Mouse (Mus musculus): Measurements from ENCODE around the gene Gpr12. TPM values are rescaled to one million over a fixed set of nuclear protein-coding genes. Genes with fewer than 3 reads are reported as not detected.
"Not testable (repeated sequence)": the region's sequence is repeated elsewhere in the genome, so short reads cannot be mapped to it uniquely, and the experiment has no call there.

Gene Gpr12
- total RNA-seq (2021) (not detected), polyA plus RNA-seq (2012; rRNA removed) (not detected in 2 replicates)
- long read RNA-seq: 0 reads

DNA sequence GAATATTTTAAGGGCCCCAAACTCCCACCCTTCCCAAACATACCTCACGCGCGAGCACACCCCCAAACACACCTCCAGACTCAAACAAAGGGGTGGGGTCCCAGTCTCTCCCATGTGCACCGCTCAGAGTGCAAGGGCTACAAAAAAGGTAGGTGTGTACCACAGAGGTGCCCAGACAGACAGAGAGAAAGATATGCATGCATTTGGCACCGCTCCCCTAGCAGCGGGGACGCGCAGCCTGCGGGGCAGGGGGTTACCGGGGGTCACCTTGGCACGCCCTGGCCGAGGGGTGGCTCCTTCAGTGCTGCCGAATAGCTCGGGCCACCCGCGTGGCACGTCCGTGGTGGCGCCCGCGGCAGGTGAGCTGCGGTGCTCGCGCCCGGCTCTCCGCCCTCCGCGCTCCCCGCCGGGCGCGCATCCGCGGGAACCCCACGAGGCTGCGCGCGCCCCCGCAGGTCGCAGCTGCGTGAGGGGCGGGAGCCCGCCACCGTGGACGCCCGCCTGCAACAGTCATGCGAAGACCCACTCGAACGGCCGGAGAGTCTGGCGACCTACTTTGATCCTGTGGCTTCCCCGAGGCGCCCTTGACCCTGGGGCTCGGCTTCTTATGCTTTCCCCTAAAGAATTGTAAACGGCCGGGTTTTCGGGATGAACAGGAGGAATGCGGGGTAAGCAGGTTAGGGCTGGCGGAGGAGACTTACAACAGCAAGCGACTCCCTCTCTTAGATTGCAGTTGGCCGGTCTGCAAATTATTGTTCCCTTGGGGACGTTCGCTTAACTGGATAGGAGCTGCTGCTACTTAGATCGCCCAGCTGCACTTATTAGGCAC is at the start of gene Gpr12:
Gpr12 (minus strand) TSS at position 762 of the 829 bp plus-strand sequence.
- DNase-seq: peak; percentile 10

GRCm38 (mm10) chr5:146631602-146632001 is 46.6 kb upstream of the Gpr12 start:
- DNase-seq: no peak

- no peak for DNase-seq
Observed at GRCm38 (mm10) chr5:146630961-146631360, 45.9 kb upstream of the Gpr12 start.

DNA sequence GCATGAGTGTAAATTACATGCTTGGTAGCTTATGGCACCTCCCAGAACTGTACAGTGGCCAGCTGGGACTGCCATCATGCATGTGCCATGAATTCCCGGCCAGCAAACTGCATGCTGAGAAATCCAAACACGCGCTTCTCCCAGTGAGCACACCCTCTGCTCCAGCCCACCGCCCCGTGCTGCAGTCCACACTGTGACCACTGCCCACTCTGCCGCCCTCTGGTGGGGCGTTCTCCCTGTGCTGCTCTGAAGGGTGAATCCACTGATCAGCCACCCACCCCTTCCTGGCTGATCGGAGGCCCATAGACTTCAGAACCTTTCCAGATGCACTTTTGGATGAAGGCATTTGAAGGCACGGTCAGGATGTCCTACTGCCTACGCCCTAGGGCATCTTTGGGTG is 44.6 kb upstream of the Gpr12 start:
- peak; percentile 6 for DNase-seq

- peak; percentile 33 for DNase-seq
Observed at GRCm38 (mm10) chr5:146628804-146629203, 43.8 kb upstream of the Gpr12 start.

GRCm38 (mm10) chr5:146627901-146628300 is 42.9 kb upstream of the Gpr12 start:
- DNase-seq: no peak

DNA sequence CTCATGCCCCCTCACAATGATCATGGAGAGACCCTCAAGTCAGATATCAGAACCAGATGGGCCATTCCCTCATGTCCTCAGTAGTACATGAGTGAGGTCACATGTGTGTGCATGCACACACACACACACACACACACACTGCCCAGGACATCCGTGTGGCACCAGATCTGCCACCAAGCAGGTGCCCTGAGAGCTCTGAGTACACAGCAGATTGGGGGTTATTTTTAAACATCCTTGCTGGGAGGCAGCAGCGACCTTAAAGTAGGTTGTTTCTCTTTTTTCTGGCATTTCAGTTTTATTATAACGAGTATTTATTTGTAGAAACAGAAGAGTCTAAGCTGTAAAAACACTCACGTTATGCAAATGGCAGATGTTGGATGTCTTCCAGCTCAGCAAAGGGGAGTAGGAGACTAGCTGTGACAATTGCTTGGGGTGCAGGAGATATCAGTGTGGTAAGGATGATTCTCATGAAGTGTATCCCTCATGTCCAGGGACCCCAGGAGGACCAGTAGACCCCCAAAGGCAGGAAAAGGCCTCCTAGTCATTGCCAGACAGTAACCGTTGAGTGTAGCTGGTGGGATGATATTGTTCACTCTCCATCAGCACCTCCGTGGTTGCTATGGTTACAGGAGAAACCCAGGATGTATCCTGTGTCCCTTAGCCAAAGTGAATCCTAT is 40.7 kb upstream of the Gpr12 start:
- DNase-seq: no peak

DNA sequence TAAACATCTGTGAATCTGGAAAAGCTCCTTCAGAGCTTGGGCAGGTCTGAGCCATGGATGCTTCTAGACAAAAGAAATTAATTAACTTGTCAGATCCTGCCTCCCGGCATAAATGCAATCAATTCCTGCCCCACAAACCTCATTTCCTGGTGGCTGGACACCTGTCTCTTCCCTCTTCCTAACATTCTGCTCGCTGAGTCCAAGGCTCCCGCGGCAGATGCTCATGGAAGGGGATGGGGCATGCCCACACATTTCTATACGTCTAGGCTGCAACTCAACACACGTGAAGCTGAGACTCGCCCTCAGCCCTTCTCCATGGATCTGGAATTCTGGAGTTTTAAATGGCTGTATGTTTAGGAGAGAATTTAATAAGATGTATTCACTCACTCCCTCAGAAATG is 26.8 kb upstream of the Gpr12 start:
- no peak for DNase-seq

DNA sequence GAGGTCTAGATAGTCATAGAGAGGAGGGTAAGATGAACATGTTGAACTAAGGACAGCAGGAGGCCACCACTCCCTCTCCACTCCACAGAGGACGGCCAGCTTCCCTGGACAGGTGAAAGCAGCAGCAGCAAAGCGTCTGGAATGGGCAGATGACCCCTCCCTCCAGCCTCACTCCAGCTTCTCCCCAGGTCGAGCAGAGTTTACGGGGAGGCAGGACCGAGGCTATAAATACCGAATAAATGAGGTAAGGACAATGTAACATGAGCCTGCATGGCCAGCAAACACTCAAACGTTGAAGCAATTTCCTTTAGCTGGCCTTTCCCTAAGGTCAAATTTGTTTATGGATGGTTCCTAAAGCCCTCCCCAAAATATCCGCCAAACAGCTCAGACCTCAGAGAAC is 26.0 kb upstream of the Gpr12 start:
- no peak for DNase-seq

DNA sequence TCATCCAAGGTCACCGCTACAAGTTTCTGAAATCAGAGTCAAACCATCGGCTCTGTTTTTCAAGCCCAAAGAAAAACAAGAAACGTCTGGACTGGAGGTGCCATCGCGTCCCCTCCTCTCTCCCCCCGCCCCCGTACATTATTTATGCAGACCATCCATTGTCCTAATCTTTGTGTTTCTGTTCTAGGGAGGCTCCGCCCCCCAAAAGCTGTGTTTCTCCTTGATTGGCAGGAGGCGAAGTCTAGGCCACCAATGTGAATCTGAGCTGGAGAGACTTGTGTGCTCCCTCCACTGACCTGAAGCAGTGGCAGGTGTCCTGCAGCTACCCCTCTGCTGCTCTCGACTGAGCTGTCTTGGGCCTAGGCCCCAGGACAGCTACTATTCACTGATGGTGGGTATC is 24.6 kb upstream of the Gpr12 start:
- no peak for DNase-seq

GRCm38 (mm10) chr5:146607816-146608215 is 22.8 kb upstream of the Gpr12 start:
- no peak for DNase-seq

- no peak for DNase-seq
Observed at GRCm38 (mm10) chr5:146606895-146607294, 21.9 kb upstream of the Gpr12 start.

DNA sequence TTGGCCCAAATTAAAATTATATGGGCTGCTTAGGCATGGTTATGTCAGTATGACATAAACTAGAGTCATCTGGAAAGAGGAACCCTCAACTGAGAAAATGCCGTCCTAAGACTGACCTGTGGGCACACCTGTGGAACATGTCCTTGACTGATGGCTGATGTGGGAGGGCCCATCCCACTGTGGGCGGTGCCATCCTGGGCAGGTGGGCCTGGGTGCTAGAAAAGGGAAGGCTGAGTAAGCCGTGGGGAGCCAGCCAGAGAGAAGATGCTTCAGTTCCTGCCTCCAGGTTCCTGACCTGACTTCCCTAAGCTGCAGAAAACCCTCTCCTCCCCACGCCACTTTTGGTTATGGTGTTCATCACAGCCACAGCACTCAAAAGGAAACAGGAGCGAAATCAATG is 21.2 kb upstream of the Gpr12 start:
- no peak for DNase-seq

- DNase-seq: no peak
Observed at GRCm38 (mm10) chr5:146599970-146600369, 14.9 kb upstream of the Gpr12 start.

DNA sequence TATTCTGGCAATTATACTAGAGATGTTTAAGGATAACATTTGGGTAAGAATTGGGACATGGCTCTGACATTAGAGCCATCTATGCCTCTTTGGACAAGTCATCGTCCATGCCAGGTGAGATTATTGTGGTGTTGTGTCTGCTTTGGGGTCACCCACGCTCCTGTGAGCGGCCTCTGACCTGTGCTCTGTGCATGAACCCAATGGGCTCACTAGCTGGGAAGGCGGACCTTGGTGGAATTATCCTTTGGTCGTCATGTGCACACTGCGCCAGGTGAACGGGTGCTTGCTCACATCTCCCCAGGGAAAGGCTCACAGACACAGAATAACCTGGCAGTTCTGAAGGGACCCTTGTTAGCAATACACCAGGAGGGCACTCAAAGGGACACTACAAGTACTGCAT is 14.2 kb upstream of the Gpr12 start:
- not testable (repeated sequence) for DNase-seq

- no peak for DNase-seq
Observed at GRCm38 (mm10) chr5:146598215-146599119, 13.4 kb upstream of the Gpr12 start.

- no peak for DNase-seq
Observed at GRCm38 (mm10) chr5:146597503-146597874, 12.4 kb upstream of the Gpr12 start.

DNA sequence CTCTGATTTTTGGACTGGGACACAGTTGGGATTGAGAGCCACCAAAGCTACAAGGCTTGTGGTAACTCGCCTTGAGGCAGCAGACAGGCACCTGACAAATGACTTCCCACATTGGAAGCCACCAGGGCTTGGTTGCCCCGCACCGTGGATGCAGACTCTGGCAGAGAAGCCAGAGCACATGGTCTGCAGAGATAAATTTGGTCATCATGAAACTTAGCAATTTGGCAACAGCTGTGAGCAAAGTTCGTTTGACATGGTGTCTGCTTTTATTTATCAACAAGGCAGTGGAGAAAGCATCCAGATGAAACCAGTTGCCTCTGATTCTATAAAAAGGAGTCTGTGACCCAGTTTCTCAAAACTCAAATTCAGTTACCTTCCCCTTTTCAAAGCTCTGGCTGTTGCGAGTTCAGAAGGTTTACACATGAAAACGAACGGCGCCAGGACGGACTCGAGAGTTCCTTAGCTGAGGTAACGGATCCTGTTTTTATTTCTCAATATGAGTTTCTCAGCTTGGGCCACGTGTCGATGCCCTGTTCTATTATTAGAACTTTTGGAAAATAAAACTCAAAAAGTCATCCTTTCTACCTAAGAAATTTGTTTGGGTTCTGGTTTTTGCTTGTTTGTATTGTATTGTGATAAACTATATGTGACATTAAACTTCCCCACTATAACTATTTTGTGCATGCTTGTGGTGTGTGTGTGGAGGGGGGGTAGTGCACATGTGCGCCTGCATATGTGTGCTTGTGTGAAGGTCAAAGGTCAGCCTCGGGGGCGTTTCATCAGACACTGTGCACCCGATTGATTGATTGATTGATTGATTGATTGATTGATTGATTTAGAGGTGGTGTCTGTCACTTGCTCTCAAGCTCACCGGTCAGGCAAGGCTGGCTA is 11.8 kb upstream of the Gpr12 start:
- no peak for DNase-seq

- DNase-seq: no peak
Observed at GRCm38 (mm10) chr5:146592580-146592979, 7.5 kb upstream of the Gpr12 start.

- no peak for DNase-seq
Observed at GRCm38 (mm10) chr5:146591636-146592035, 6.6 kb upstream of the Gpr12 start.

DNA sequence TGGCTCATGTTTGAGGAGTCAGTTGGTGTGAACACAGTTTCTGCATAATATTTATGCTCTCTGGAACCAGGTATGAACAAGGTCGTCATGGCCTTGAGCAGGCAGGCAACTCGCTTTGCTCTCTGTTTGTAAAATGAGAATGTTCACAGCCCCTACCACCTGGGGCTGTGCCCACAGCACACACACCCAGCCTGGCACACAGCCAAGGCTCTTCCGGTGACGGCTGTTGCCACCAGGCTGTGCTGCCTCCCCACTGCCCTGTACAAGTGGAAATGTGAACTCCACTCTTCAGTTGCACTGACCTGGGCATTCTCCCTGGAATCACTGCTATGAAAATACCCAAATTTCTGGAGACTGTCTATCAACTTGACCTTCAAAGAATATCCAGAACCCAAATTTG is 5.9 kb upstream of the Gpr12 start:
- no peak for DNase-seq

Data from adrenal gland, adult 2 months (tissue).